25 mouse cellular contexts compared by ENCODE assay signal in the genomic region with DNA sequence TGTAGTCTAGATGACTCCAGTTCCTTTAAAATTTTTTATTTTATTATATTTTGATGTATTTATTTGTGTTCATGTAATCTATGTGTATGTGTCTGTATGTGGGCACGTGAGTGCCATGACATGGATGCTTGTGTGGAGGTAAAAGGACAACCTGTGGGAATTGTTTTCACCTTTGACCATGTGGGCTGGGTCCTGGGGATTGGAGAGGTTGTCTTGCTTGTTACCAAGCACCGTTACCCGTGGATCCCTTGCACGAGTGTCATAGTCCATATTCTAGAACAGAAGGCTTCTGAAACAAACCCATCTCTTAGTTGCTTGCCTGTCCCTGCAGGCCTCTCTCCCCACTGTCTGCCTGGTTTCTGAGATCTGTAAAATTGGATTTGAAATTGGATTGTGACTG. TPM values are rescaled to one million over a fixed set of nuclear protein-coding genes. Genes with fewer than 3 reads are reported as not detected.
A peak's percentile ranks its signal among the peaks of the same experiment; 100 is the strongest.
DNase-seq lines count a peak whose midpoint lies in the region; ATAC-seq and TF ChIP-seq lines count a peak whose summit lies in the region.
"Had no signal": no experiment of that assay in that cellular context is flagged by ENCODE, and none has a peak within 500 bp of the region (broad histone marks: within the 10 kb centered on the region; RNA-seq: fewer than 3 reads in every experiment).

No protein-coding gene starts in this region.

- no peak overlapping the region for H3K9ac ChIP-seq in kidney, postnatal 0 days (ENCODE audit: low read depth, low read length)
- H3K9ac ChIP-seq in kidney, embryonic 15.5 days: no peak overlapping the region
- H3K9ac ChIP-seq: embryonic facial prominence, embryonic 12.5 days; forebrain, embryonic 13.5 days; forebrain, embryonic 15.5 days had no signal

- peak; percentile 33 for DNase-seq in kidney, adult 11 months
- DNase-seq in kidney, adult 8-10 months: no peak
- DNase-seq in kidney, adult 2 months: peak; percentile 61
- DNase-seq in kidney, postnatal 14 days: no peak
- DNase-seq in kidney, postnatal 0 days (ENCODE audit: low spot score): no peak
- DNase-seq: adrenal gland, adult 8-10 months; adrenal gland, postnatal 14 days; adrenal gland, postnatal 36 days; B cell, adult 2 months; cerebellum, adult 11-12 months; cerebellum, adult 2 months; cerebellum, adult 9-10 months; cerebellum, postnatal 10 days; cerebellum, postnatal 25 days had no signal

- no peaks in the 10 kb centered on the region for H3K27me3 ChIP-seq in kidney, adult 2 months (replicated peaks; ENCODE audit: control insufficient read depth, insufficient read depth, low read length)
- no peaks in the 10 kb centered on the region for H3K27me3 ChIP-seq in kidney, postnatal 0 days (ENCODE audit: insufficient read depth, low read length)
- no peaks in the 10 kb centered on the region for H3K27me3 ChIP-seq in kidney, embryonic 15.5 days
- H3K27me3 ChIP-seq: CH12.LX; embryonic facial prominence, embryonic 12.5 days; forebrain, embryonic 13.5 days; forebrain, embryonic 15.5 days; Patski had no signal

- H3K27ac ChIP-seq in kidney, adult 2 months (ENCODE audit: insufficient read depth, low read depth, low read length): no peak overlapping the region
- H3K27ac ChIP-seq in kidney, postnatal 0 days: no peak overlapping the region
- H3K27ac ChIP-seq in kidney, embryonic 15.5 days: no peak overlapping the region
- H3K27ac ChIP-seq: embryonic facial prominence, embryonic 10.5 days; embryonic facial prominence, embryonic 12.5 days; forebrain, embryonic 13.5 days; forebrain, embryonic 15.5 days had no signal

- H3K4me3 ChIP-seq in kidney, adult 2 months (ENCODE audit: insufficient read depth, low read depth, low read length): no peak overlapping the region
- no peak overlapping the region for H3K4me3 ChIP-seq in kidney, postnatal 0 days (replicated peaks; ENCODE audit: low read depth, low read length)
- no peak overlapping the region for H3K4me3 ChIP-seq in kidney, embryonic 15.5 days (replicated peaks)
- H3K4me3 ChIP-seq: embryonic facial prominence, embryonic 10.5 days; embryonic facial prominence, embryonic 12.5 days; forebrain, embryonic 13.5 days; forebrain, embryonic 15.5 days had no signal

- no peaks in the 10 kb centered on the region for H3K9me3 ChIP-seq in kidney, postnatal 0 days (replicated peaks; ENCODE audit: low read length)
- no peaks in the 10 kb centered on the region for H3K9me3 ChIP-seq in kidney, embryonic 15.5 days (replicated peaks)
- H3K9me3 ChIP-seq: embryonic facial prominence, embryonic 12.5 days; forebrain, embryonic 13.5 days; forebrain, embryonic 15.5 days; G1E had no signal

- H3K4me1 ChIP-seq in kidney, adult 2 months (ENCODE audit: control insufficient read depth, insufficient read depth, low read length): peaks cover 2% of the 10 kb centered on the region
- no peaks in the 10 kb centered on the region for H3K4me1 ChIP-seq in kidney, postnatal 0 days (replicated peaks; ENCODE audit: insufficient read depth, low read length)
- 0 out of 2 replicates have a peak, but pooled peaks cover 2% of the 10 kb centered on the region for H3K4me1 ChIP-seq in kidney, embryonic 15.5 days
- H3K4me1 ChIP-seq: embryonic facial prominence, embryonic 12.5 days; forebrain, embryonic 13.5 days; forebrain, embryonic 15.5 days had no signal

- TF ChIP-seq POLR2A in kidney, adult 2 months (IDR thresholded peaks at IDR 0.05; ENCODE audit: low read depth, low read length): no peak

- no peaks in the 10 kb centered on the region for H3K36me3 ChIP-seq in kidney, adult 2 months (ENCODE audit: control insufficient read depth, insufficient read depth, low read length)
- no peaks in the 10 kb centered on the region for H3K36me3 ChIP-seq in kidney, postnatal 0 days (ENCODE audit: insufficient read depth, low read length)
- no peaks in the 10 kb centered on the region for H3K36me3 ChIP-seq in kidney, embryonic 15.5 days
- H3K36me3 ChIP-seq: embryonic facial prominence, embryonic 10.5 days; embryonic facial prominence, embryonic 12.5 days; forebrain, embryonic 15.5 days; G1E had no signal

- no peak for TF ChIP-seq CTCF in kidney, adult 2 months (conservative IDR thresholded peaks at IDR 0.05; ENCODE audit: insufficient read depth, insufficient read length, low read depth, low read length)
- no peak for TF ChIP-seq CTCF in kidney, postnatal 0 days (IDR thresholded peaks at IDR 0.05; ENCODE audit: low read depth)

- 0 out of 2 replicates have a peak, but pooled peaks have one; percentile 40 for ATAC-seq in kidney, postnatal 0 days (replicated peaks; ENCODE audit: low FRiP score, low read depth)
- ATAC-seq in kidney, embryonic 15.5 days (replicated peaks; ENCODE audit: low FRiP score): no peak
- ATAC-seq: activated CD4-positive, CD25-positive, alpha-beta regulatory T cell, adult 4 months; CD4-positive, CD25-positive, alpha-beta regulatory T cell, adult 4 months; forebrain, embryonic 13.5 days; forebrain, embryonic 15.5 days; Patski had no signal

- H3K4me2 ChIP-seq in kidney, postnatal 0 days (ENCODE audit: low read length): no peak overlapping the region
- H3K4me2 ChIP-seq in kidney, embryonic 15.5 days: no peak overlapping the region
- H3K4me2 ChIP-seq: embryonic facial prominence, embryonic 12.5 days; forebrain, embryonic 13.5 days; forebrain, embryonic 15.5 days had no signal

- WGBS in kidney, adult 2 months: 63% methylated on average over 4 of the region's 4 CpGs
- WGBS in kidney, postnatal 0 days: 78% methylated on average over 4 of the region's 4 CpGs
- 86% methylated on average over 4 of the region's 4 CpGs for WGBS in kidney, embryonic 15.5 days

RNA-seq across cellular contexts. Expression of a gene that starts 23.6 kb away (rescaled TPM):
- polyA plus RNA-seq in kidney, adult 2 months (2012; rRNA removed): 0.03 and 0.10 TPM in 2 replicates
- polyA plus RNA-seq in kidney, postnatal 0 days (2015; fragmentation: Nextera tagmentation; extraction: Ambion mirVana): not detected in 2 replicates
- polyA plus RNA-seq in kidney, embryonic 15.5 days (2015; fragmentation: Nextera tagmentation; extraction: Ambion mirVana): not detected in 2 replicates
- polyA plus RNA-seq: activated CD4-positive, CD25-positive, alpha-beta regulatory T cell, adult 4 months; CD4-positive, CD25-positive, alpha-beta regulatory T cell, adult 4 months; embryonic facial prominence, embryonic 10.5 days; embryonic facial prominence, embryonic 12.5 days; forebrain, embryonic 11.5 days; G1E had no signal

RNA-seq across cellular contexts. Expression of a gene that starts 31.6 kb away (rescaled TPM):
- 19.9 and 22.0 TPM in 2 replicates for polyA plus RNA-seq in kidney, adult 2 months (2012; rRNA removed)
- 5.5 TPM in 2 replicates for polyA plus RNA-seq in kidney, postnatal 0 days (2015; fragmentation: Nextera tagmentation; extraction: Ambion mirVana)
- polyA plus RNA-seq in kidney, embryonic 15.5 days (2015; fragmentation: Nextera tagmentation; extraction: Ambion mirVana): 3.9 and 4.8 TPM in 2 replicates

Comparison
In these comparisons a context has a peak if more than half of its experiments do, and no peak if none do; other contexts are left out.
1. DNase-seq: peak in kidney, adult 11 months (single experiment) and kidney, adult 2 months (single experiment); none in kidney, adult 8-10 months (0 of 2), kidney, postnatal 14 days (single experiment) and kidney, postnatal 0 days (single experiment).